ENCODE assay signal across 10 mouse cellular contexts in the genomic region with DNA sequence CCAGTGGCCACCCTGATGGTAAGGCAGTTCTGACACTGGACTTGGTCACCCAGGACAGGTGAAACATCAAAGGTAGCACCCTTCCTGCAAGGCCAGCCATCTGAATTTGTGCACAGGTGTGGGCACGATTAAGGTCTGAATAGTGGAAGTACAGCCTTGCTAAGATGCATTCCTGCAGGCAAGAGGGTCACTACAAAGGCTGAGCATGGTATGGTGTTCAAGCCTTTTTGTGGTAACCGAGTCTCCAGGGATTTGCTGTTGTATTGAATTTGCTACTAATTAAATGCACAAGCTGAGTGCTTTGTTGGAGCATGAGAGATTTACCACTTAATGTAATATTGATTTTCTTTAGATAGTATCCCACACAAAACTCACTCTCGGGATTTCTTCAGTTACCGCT. TPM values are rescaled to one million over a fixed set of nuclear protein-coding genes. Genes with fewer than 3 reads are reported as not detected.
DNase-seq lines count a peak whose midpoint lies in the region; ATAC-seq and TF ChIP-seq lines count a peak whose summit lies in the region.
"Had no signal": no experiment of that assay in that cellular context is flagged by ENCODE, and none has a peak within 500 bp of the region (broad histone marks: within the 10 kb centered on the region; RNA-seq: fewer than 3 reads in every experiment).

No protein-coding gene starts in this region.

- peak overlapping the region; percentile 66 for H3K27ac ChIP-seq in intestine, embryonic 14.5 days (ENCODE audit: low read depth)
- H3K27ac ChIP-seq in intestine, postnatal 0 days (ENCODE audit: low read depth, low read length): no peak overlapping the region
- H3K27ac ChIP-seq in midbrain, embryonic 15.5 days: no peak overlapping the region
- H3K27ac ChIP-seq: heart, adult 2 months; heart, embryonic 15.5 days had no signal

- ATAC-seq in intestine, embryonic 14.5 days (replicated peaks; ENCODE audit: low FRiP score, low TSS enrichment, low read depth): no peak
- ATAC-seq in intestine, postnatal 0 days: no peak
- ATAC-seq in midbrain, embryonic 15.5 days (replicated peaks): 0 out of 2 replicates have a peak, but pooled peaks have one; percentile 21
- ATAC-seq: liver, postnatal 0 days had no signal

- no peak overlapping the region for H3K9ac ChIP-seq in intestine, embryonic 14.5 days (ENCODE audit: low read length)
- no peak overlapping the region for H3K9ac ChIP-seq in intestine, postnatal 0 days (ENCODE audit: low read depth, low read length)
- H3K9ac ChIP-seq in midbrain, embryonic 15.5 days: no peak overlapping the region
- H3K9ac ChIP-seq: heart, embryonic 15.5 days; liver, postnatal 0 days had no signal

- H3K4me1 ChIP-seq in intestine, embryonic 14.5 days (replicated peaks; ENCODE audit: control insufficient read depth, insufficient read depth, low read length): peaks cover 22% of the 10 kb centered on the region
- H3K4me1 ChIP-seq in intestine, postnatal 0 days (replicated peaks; ENCODE audit: control insufficient read depth, insufficient read depth, low read length): no peaks in the 10 kb centered on the region
- H3K4me1 ChIP-seq in midbrain, embryonic 15.5 days: peaks cover 15% of the 10 kb centered on the region

- H3K4me3 ChIP-seq in intestine, embryonic 14.5 days (ENCODE audit: low read depth, low read length): no peak overlapping the region
- no peak overlapping the region for H3K4me3 ChIP-seq in intestine, postnatal 0 days (ENCODE audit: low read depth, low read length)
- H3K4me3 ChIP-seq in midbrain, embryonic 15.5 days: no peak overlapping the region
- H3K4me3 ChIP-seq: heart, adult 2 months; heart, embryonic 15.5 days had no signal

- 76% methylated on average over 4 of the region's 4 CpGs for WGBS in intestine, embryonic 14.5 days
- 72% methylated on average over 4 of the region's 4 CpGs for WGBS in intestine, postnatal 0 days
- WGBS in midbrain, embryonic 15.5 days: 48% methylated on average over 4 of the region's 4 CpGs

- no peaks in the 10 kb centered on the region for H3K27me3 ChIP-seq in intestine, embryonic 14.5 days (replicated peaks; ENCODE audit: control insufficient read depth, insufficient read depth, low read length)
- no peaks in the 10 kb centered on the region for H3K27me3 ChIP-seq in intestine, postnatal 0 days (replicated peaks; ENCODE audit: control insufficient read depth, insufficient read depth, low read length)
- H3K27me3 ChIP-seq in midbrain, embryonic 15.5 days (replicated peaks): no peaks in the 10 kb centered on the region
- H3K27me3 ChIP-seq: heart, embryonic 15.5 days had no signal

- H3K36me3 ChIP-seq in intestine, embryonic 14.5 days (ENCODE audit: control insufficient read depth, insufficient read depth, low read length): peaks cover 36% of the 10 kb centered on the region
- H3K36me3 ChIP-seq in intestine, postnatal 0 days (ENCODE audit: control insufficient read depth, insufficient read depth): no peaks in the 10 kb centered on the region
- H3K36me3 ChIP-seq in midbrain, embryonic 15.5 days (replicated peaks): no peaks in the 10 kb centered on the region; the same call in 1 of the 2 replicates

- H3K4me2 ChIP-seq in intestine, embryonic 14.5 days (ENCODE audit: low read length): no peak overlapping the region
- no peak overlapping the region for H3K4me2 ChIP-seq in intestine, postnatal 0 days (replicated peaks; ENCODE audit: low read depth)
- H3K4me2 ChIP-seq in midbrain, embryonic 15.5 days: no peak overlapping the region
- H3K4me2 ChIP-seq: heart, embryonic 15.5 days had no signal

- no peak for DNase-seq in intestine, embryonic 14.5 days (ENCODE audit: low spot score)
- DNase-seq in MN1 (ENCODE audit: low spot score): peak; percentile 57
- peak; percentile 32 for DNase-seq in embryo, embryonic 11 days
- no peak for DNase-seq in cerebellum, postnatal 14 days
- no peak for DNase-seq in yolk sac, embryonic 10.5 days (ENCODE audit: low spot score)

- no peak for TF ChIP-seq CTCF in intestine, postnatal 0 days (IDR thresholded peaks at IDR 0.05; ENCODE audit: low read depth)

- H3K9me3 ChIP-seq in intestine, embryonic 14.5 days (ENCODE audit: control insufficient read depth, low read length): no peaks in the 10 kb centered on the region
- H3K9me3 ChIP-seq in intestine, postnatal 0 days (ENCODE audit: control insufficient read depth): no peaks in the 10 kb centered on the region
- no peaks in the 10 kb centered on the region for H3K9me3 ChIP-seq in midbrain, embryonic 15.5 days
- H3K9me3 ChIP-seq: heart, embryonic 15.5 days had no signal

RNA-seq across cellular contexts. Expression of a gene that starts 26.4 kb away (rescaled TPM):
- 76.3 and 92.8 TPM in 2 replicates for polyA plus RNA-seq in intestine, embryonic 14.5 days (2014; fragmentation: Nextera tagmentation; extraction: Ambion mirVana)
- 23.3 and 24.8 TPM in 2 replicates for polyA plus RNA-seq in intestine, postnatal 0 days (2015; fragmentation: Nextera tagmentation; extraction: Ambion mirVana)
- 42.9 and 47.1 TPM in 2 replicates for polyA plus RNA-seq in midbrain, embryonic 15.5 days (2015; fragmentation: Nextera tagmentation; extraction: Ambion mirVana)

Comparison
In these comparisons a context has a peak if more than half of its experiments do, and no peak if none do; other contexts are left out.
1. DNase-seq: peak in MN1 (single experiment) and embryo, embryonic 11 days (single experiment); none in intestine, embryonic 14.5 days (single experiment), cerebellum, postnatal 14 days (0 of 2) and yolk sac, embryonic 10.5 days (single experiment).